Mouse (Mus musculus) CH12.LX (cell line): ENCODE measurements around the gene Caln1. TPM values are rescaled to one million over a fixed set of nuclear protein-coding genes. Genes with fewer than 3 reads are reported as not detected.

Source experiments
- DNase-seq: peaks from one replicate; pipeline ENCODE4 v3.0.0-alpha.2; 2013; ENCODE audit errors: extremely low read depth
- H3K27ac ChIP-seq: 2 replicates; pipeline ENCODE4 v1.5.1; 2012; ENCODE audit warnings: low read depth, mild to moderate bottlenecking, control low read depth, moderate library complexity; ENCODE audit not compliant: insufficient read depth
- H3K27me3 ChIP-seq: replicated peaks from 2 replicates; pipeline ENCODE3; 2012; ENCODE audit warnings: inconsistent platforms
- H3K36me3 ChIP-seq, 2 experiments: replicated peaks in 1 of 2; 2 replicates each; pipeline versions ENCODE3 to v1.6.1; 2012; ENCODE audit warnings: inconsistent platforms in 1 of 2, low read length in 1 of 2, mild to moderate bottlenecking in 1 of 2, mixed read lengths in 1 of 2, moderate library complexity in 1 of 2; ENCODE audit not compliant: control insufficient read depth in 1 of 2, insufficient read depth in 1 of 2
- H3K4me1 ChIP-seq, 2 experiments: 2 replicates each; pipeline ENCODE4 v1.6.1; 2012; ENCODE audit warnings: inconsistent platforms in 1 of 2, moderate library complexity in 1 of 2; ENCODE audit not compliant: insufficient read depth in 2 of 2, control insufficient read depth in 1 of 2
- H3K4me2 ChIP-seq: 2 replicates; pipeline ENCODE4 v1.6.1; 2012; ENCODE audit warnings: low read depth, mild to moderate bottlenecking, control low read depth; ENCODE audit not compliant: poor library complexity, insufficient read depth, severe bottlenecking
- H3K4me3 ChIP-seq, 3 experiments: fragments of 150-350 bp in 1 of 3; sonication (generic) in 1 of 3; replicated peaks in 1 of 3; 2 replicates each; pipeline versions ENCODE3 to v1.5.1; 2011 to 2012; ENCODE audit warnings: low read depth in 2 of 3, low read length in 2 of 3, mild to moderate bottlenecking in 2 of 3, moderate library complexity in 2 of 3, control low read depth in 1 of 3, improper control_type of control experiment in 1 of 3, inconsistent platforms in 1 of 3, mixed read lengths in 1 of 3; ENCODE audit not compliant: poor library complexity in 1 of 3
- H3K79me2 ChIP-seq: replicated peaks from 2 replicates; pipeline ENCODE4 v1.6.1; 2012; ENCODE audit warnings: mild to moderate bottlenecking, moderate library complexity; ENCODE audit not compliant: control insufficient read depth, poor library complexity, insufficient read depth, severe bottlenecking; ENCODE audit errors: extremely low read depth
- H3K9ac ChIP-seq: 2 replicates; pipeline ENCODE4 v1.6.1; 2012; ENCODE audit warnings: low read depth, mild to moderate bottlenecking, control low read depth, moderate library complexity; ENCODE audit not compliant: insufficient read depth
- H3K9me3 ChIP-seq: replicated peaks from 2 replicates; pipeline ENCODE3; 2012; ENCODE audit warnings: low read length, inconsistent platforms, mixed read lengths
- BHLHE40 ChIP-seq: IDR thresholded peaks from 2 replicates; pipeline ENCODE4 v1.6.1; 2011; ENCODE audit warnings: mild to moderate bottlenecking, low read depth, low read length, improper control_type of control experiment
- CHD1 ChIP-seq: IDR thresholded peaks from 2 replicates; pipeline ENCODE4 v1.6.1; 2012; ENCODE audit warnings: low read depth, low read length, improper control_type of control experiment, inconsistent platforms
- CHD2 ChIP-seq: IDR thresholded peaks from 2 replicates; pipeline ENCODE4 v1.6.1; 2011; ENCODE audit warnings: low read length, improper control_type of control experiment
- E2F4 ChIP-seq: IDR thresholded peaks from 2 replicates; pipeline ENCODE4 v1.6.1; 2011; ENCODE audit warnings: low read depth, low read length, improper control_type of control experiment; ENCODE audit not compliant: insufficient replicate concordance
- ELF1 ChIP-seq: IDR thresholded peaks from 2 replicates; pipeline ENCODE4 v1.6.1; 2014; ENCODE audit warnings: low read depth, mild to moderate bottlenecking, inconsistent platforms, low read length, improper control_type of control experiment
- IRF4 ChIP-seq: IDR thresholded peaks from 2 replicates; pipeline ENCODE4 v1.6.1; 2014; ENCODE audit warnings: low read depth, mild to moderate bottlenecking, inconsistent platforms, low read length, improper control_type of control experiment
- JUND ChIP-seq: conservative IDR thresholded peaks from 2 replicates; pipeline ENCODE4 v1.6.1; 2011; ENCODE audit warnings: low read depth, low read length, improper control_type of control experiment
- KAT2A ChIP-seq: IDR thresholded peaks from 2 replicates; pipeline ENCODE4 v1.6.1; 2012; ENCODE audit warnings: low read length, improper control_type of control experiment, inconsistent platforms; ENCODE audit not compliant: insufficient replicate concordance
- MAFK ChIP-seq: IDR thresholded peaks from 2 replicates; pipeline ENCODE4 v1.6.1; 2011; ENCODE audit warnings: low read length, improper control_type of control experiment; ENCODE audit not compliant: insufficient replicate concordance
- MAX ChIP-seq: IDR thresholded peaks from 2 replicates; pipeline ENCODE4 v1.6.1; 2011; ENCODE audit warnings: low read length, improper control_type of control experiment
- MAZ ChIP-seq: IDR thresholded peaks from 2 replicates; pipeline ENCODE4 v1.6.1; 2012; ENCODE audit warnings: low read depth, mild to moderate bottlenecking, inconsistent platforms, low read length, improper control_type of control experiment, moderate library complexity
- MXI1 ChIP-seq: IDR thresholded peaks from 2 replicates; pipeline ENCODE4 v1.6.1; 2011; ENCODE audit warnings: mild to moderate bottlenecking, low read depth, low read length, improper control_type of control experiment
- MYC ChIP-seq: IDR thresholded peaks from 2 replicates; pipeline ENCODE4 v1.6.1; 2011; ENCODE audit warnings: low read depth, mild to moderate bottlenecking, improper control_type of control experiment, low read length
- NRF1 ChIP-seq: IDR thresholded peaks from 2 replicates; pipeline ENCODE4 v1.6.1; 2014; ENCODE audit warnings: low read depth, mild to moderate bottlenecking, inconsistent platforms, low read length, improper control_type of control experiment, moderate library complexity
- PAX5 ChIP-seq: IDR thresholded peaks from 2 replicates; pipeline ENCODE4 v1.6.1; 2012; ENCODE audit warnings: low read length, inconsistent platforms, mixed read lengths
- POLR2A ChIP-seq: IDR thresholded peaks from 2 replicates; pipeline ENCODE4 v1.6.1; 2011; ENCODE audit warnings: low read depth, mild to moderate bottlenecking, improper control_type of control experiment, low read length
- POLR2AphosphoS2 ChIP-seq: IDR thresholded peaks from 2 replicates; pipeline ENCODE4 v1.6.1; 2011; ENCODE audit warnings: low read depth, low read length, improper control_type of control experiment
- RAD21 ChIP-seq: IDR thresholded peaks from 2 replicates; pipeline ENCODE4 v1.6.1; 2011; ENCODE audit warnings: low read depth, mild to moderate bottlenecking, low read length, improper control_type of control experiment, moderate library complexity
- RCOR1 ChIP-seq: conservative IDR thresholded peaks from 2 replicates; pipeline ENCODE4 v1.6.1; 2012; ENCODE audit warnings: low read depth, mild to moderate bottlenecking, inconsistent platforms, low read length, improper control_type of control experiment
- SIN3A ChIP-seq: IDR thresholded peaks from 2 replicates; pipeline ENCODE4 v1.6.1; 2012; ENCODE audit warnings: low read length, improper control_type of control experiment, inconsistent platforms
- TBP ChIP-seq: conservative IDR thresholded peaks from 2 replicates; pipeline ENCODE4 v1.6.1; 2011; ENCODE audit warnings: low read depth, low read length, improper control_type of control experiment
- TCF12 ChIP-seq: IDR thresholded peaks from 2 replicates; pipeline ENCODE4 v1.6.1; 2014; ENCODE audit warnings: low read depth, mild to moderate bottlenecking, inconsistent platforms, low read length, improper control_type of control experiment
- UBTF ChIP-seq: IDR thresholded peaks from 2 replicates; pipeline ENCODE4 v1.6.1; 2012; ENCODE audit warnings: low read depth, mild to moderate bottlenecking, inconsistent platforms, low read length, improper control_type of control experiment, moderate library complexity
- USF2 ChIP-seq: conservative IDR thresholded peaks from 2 replicates; pipeline ENCODE4 v1.6.1; 2011; ENCODE audit warnings: low read depth, low read length, improper control_type of control experiment
- ZC3H11A ChIP-seq: IDR thresholded peaks from 2 replicates; pipeline ENCODE4 v1.6.1; 2012; ENCODE audit warnings: low read depth, mild to moderate bottlenecking, inconsistent platforms, low read length, improper control_type of control experiment
- ZMIZ1 ChIP-seq: IDR thresholded peaks from 2 replicates; pipeline ENCODE4 v1.6.1; 2012; ENCODE audit warnings: low read depth, mild to moderate bottlenecking, inconsistent platforms, low read length, improper control_type of control experiment
- dilution Hi-C: fragments of 300-500 bp; cut with MboI; formaldehyde crosslinking; loops from 2 replicates; pipeline ENCODE4 v1.14.3; 2020; ENCODE audit warnings: low sequenced_read_pairs; ENCODE audit not compliant: extremely low pct_unique_long_range_greater_than_20kb, extremely low pct_ligation_motif_present
- in situ Hi-C: fragments of 300-500 bp; cut with MboI; formaldehyde crosslinking; loops from 3 replicates; pipeline ENCODE4 v1.14.3; 2019; ENCODE audit warnings: low sequenced_read_pairs, low pct_ligation_motif_present, low pct_unique_long_range_greater_than_20kb, mixed read lengths
- polyA plus RNA-seq: library from polyadenylated mRNA; unstranded; fragments of >175 nt; gene quantifications from 2 replicates; pipeline ENCODE4 v1.2.1, GENCODE M21; 2012; ENCODE audit warnings: low read depth; ENCODE audit not compliant: insufficient read length
- total RNA-seq, 2 experiments: library from RNA; depleted of rRNA; stranded (reverse); fragments of 300-350 nt in 1 of 2; fragments of >200 nt in 1 of 2; gene quantifications; 2 replicates each; pipeline ENCODE4 v1.2.3; 2012 to 2014

Gene Caln1
- total and polyA plus RNA-seq, 3 experiments = under 0.01 TPM; not detected in 2

- TF ChIP-seq CHD2 (no peak), PAX5 (no peak), POLR2A (no peak), UBTF (no peak), SIN3A (no peak), TCF12 (0 out of 2 replicates have a peak, but pooled peaks have one; percentile 30), IRF4 (peak; percentile 59), ELF1 (no peak; the same call in 1 of the 2 replicates), MXI1 (no peak), POLR2AphosphoS2 (no peak), BHLHE40 (no peak; the same call in 1 of the 2 replicates), RCOR1 (no peak), MAZ (no peak), ZMIZ1 (no peak), ZC3H11A (peak; percentile 77), MAX (no peak), RAD21 (peak; percentile 95), JUND (no peak), USF2 (no peak), CHD1 (no peak)
Measured at GRCm38 (mm10) chr5:130853371-130853770, 484.1 kb downstream of the Caln1 start (continued).

GRCm38 (mm10) chr5:130854430-130854829, 485.2 kb downstream of the Caln1 start:
- DNase-seq = no peak
- TF ChIP-seq CHD1 (no peak), POLR2A (no peak), MAZ (no peak), SIN3A (no peak), BHLHE40 (no peak), RAD21 (no peak), TBP (no peak), PAX5 (no peak), RCOR1 (no peak), MAFK (no peak), NRF1 (no peak), ELF1 (no peak), POLR2AphosphoS2 (no peak), KAT2A (no peak), E2F4 (no peak), ZC3H11A (no peak), MYC (no peak), CHD2 (no peak)
- in situ Hi-C loops (loop anchor here (5.0 to 25.0 kb wide), 7 partner anchors 90 to 587 kb away; no protein-coding TSS in a partner anchor), dilution Hi-C loops (no loop called here)
- Histone ChIP-seq H3K4me2 (no peak overlapping the region), H3K4me1 (peaks cover 0 to 8% of the 10 kb centered on the region in 2 experiments; a peak in 1 of 4 replicates), H3K9me3 (peaks cover 48% of the 10 kb centered on the region), H3K79me2 (no peaks in the 10 kb centered on the region), H3K9ac (no peak overlapping the region), H3K27me3 (no peaks in the 10 kb centered on the region), H3K4me3 (no peak overlapping the region), H3K36me3 (no peaks in the 10 kb centered on the region), H3K27ac (no peak overlapping the region)
